Mouse (Mus musculus) forebrain, embryonic 11.5 days (tissue): Measurements from ENCODE around the gene Alk. TPM values are rescaled to one million over a fixed set of nuclear protein-coding genes. Genes with fewer than 3 reads are reported as not detected.

Source experiments
- ATAC-seq: fragments of 200-750 bp; cut with Nextera tagmentation; replicated peaks from 2 replicates; pipeline ENCODE4 v1.8.0; 2017; ENCODE audit warnings: moderate TSS enrichment; ENCODE audit not compliant: low FRiP score
- DNase-seq: peaks from one replicate; pipeline ENCODE4 v3.0.0-alpha.2; 2017; ENCODE audit warnings: low spot score
- H3K27ac ChIP-seq: fragments of 300-500 bp; sonication (generic); 2 replicates; pipeline ENCODE4 v1.5.1; 2014; ENCODE audit warnings: low read depth, low read length
- H3K27me3 ChIP-seq: fragments of 300-500 bp; sonication (generic); 2 replicates; pipeline ENCODE4 v1.6.1; 2014; ENCODE audit warnings: mild to moderate bottlenecking, low read length, mixed read lengths; ENCODE audit not compliant: control insufficient read depth, insufficient read depth
- H3K36me3 ChIP-seq: fragments of 300-500 bp; sonication (generic); 2 replicates; pipeline ENCODE4 v1.6.1; 2014; ENCODE audit warnings: mild to moderate bottlenecking, low read length, moderate library complexity, mixed read lengths; ENCODE audit not compliant: control insufficient read depth, insufficient read depth
- H3K4me1 ChIP-seq: fragments of 300-500 bp; sonication (generic); replicated peaks from 2 replicates; pipeline ENCODE4 v1.6.1; 2014; ENCODE audit warnings: low read length, mixed read lengths; ENCODE audit not compliant: control insufficient read depth, insufficient read depth
- H3K4me2 ChIP-seq: fragments of 300-500 bp; sonication (generic); 2 replicates; pipeline ENCODE4 v1.6.1; 2014; ENCODE audit warnings: low read depth, mild to moderate bottlenecking, low read length, moderate library complexity, mixed read lengths; ENCODE audit not compliant: severe bottlenecking
- H3K4me3 ChIP-seq: fragments of 300-500 bp; sonication (generic); 2 replicates; pipeline ENCODE4 v1.5.1; 2014; ENCODE audit warnings: low read depth, low read length
- H3K9ac ChIP-seq: fragments of 300-500 bp; sonication (generic); 2 replicates; pipeline ENCODE4 v1.6.1; 2014; ENCODE audit warnings: low read length
- H3K9me3 ChIP-seq: fragments of 300-500 bp; sonication (generic); 2 replicates; pipeline ENCODE4 v1.6.1; 2016; ENCODE audit warnings: low read length, mixed read lengths; ENCODE audit not compliant: control insufficient read depth
- WGBS: fragments of 180-500 bp; shearing (Covaris S2); extraction: QIAGEN DNeasy Blood & Tissue Kit; methylation state at CpG from one replicate; pipeline ENCODE4 v1.1.7; 2014; 5-methylcytosine and 5-hydroxymethylcytosine counted together
- polyA plus RNA-seq: library from polyadenylated mRNA; unstranded; fragments of >200 nt; fragmentation: Nextera tagmentation; extraction: Ambion mirVana; gene quantifications from 2 replicates; pipeline ENCODE4 v1.2.1, GENCODE M21; 2014

Alk gene
- polyA plus RNA-seq, 1 experiment from 2014 or later = 0.15 TPM

DNA sequence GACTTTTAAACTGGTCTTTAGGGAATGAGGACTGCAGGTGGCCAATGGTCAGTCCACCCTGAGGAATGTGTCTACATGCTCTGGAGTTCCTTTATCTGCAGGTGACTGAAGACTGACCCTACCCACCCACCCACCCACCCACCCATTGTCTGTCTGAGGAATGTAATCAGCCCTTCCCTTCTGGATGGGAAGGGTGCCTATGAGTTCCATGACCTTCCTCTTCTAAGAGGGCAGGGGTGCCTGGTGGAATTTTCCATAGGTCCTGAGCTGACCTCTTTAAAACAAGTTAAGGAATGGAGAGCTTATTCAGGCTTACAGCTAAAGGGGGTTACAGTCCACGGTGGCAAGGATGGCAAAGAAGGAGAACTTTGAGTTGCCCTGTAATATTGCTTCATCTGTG is 43.7 kb downstream of the Alk start:
- no peak for DNase-seq

GRCm38 (mm10) chr17:72557029-72557735 is 47.2 kb downstream of the Alk start:
- ATAC-seq = 0 out of 2 replicates have a peak, but pooled peaks have one; percentile 15
- no peak overlapping the region for H3K9ac ChIP-seq
- DNase-seq = no peak
- 0 out of 2 replicates have a peak, but pooled peaks cover 3% of the 10 kb centered on the region for H3K4me1 ChIP-seq
- H3K9me3 ChIP-seq = no peaks in the 10 kb centered on the region
- WGBS = 46% methylated on average over 6 of the region's 6 CpGs
- no peaks in the 10 kb centered on the region for H3K36me3 ChIP-seq
- H3K27me3 ChIP-seq = no peaks in the 10 kb centered on the region
- H3K27ac ChIP-seq = no peak overlapping the region
- no peak overlapping the region for H3K4me2 ChIP-seq
- H3K4me3 ChIP-seq = no peak overlapping the region

More for the DNA sequence above, 43.7 kb downstream of the Alk start:
- Histone ChIP-seq H3K4me1 (0 out of 2 replicates have a peak, but pooled peaks cover 3% of the 10 kb centered on the region), H3K27ac (no peak overlapping the region), H3K36me3 (no peaks in the 10 kb centered on the region), H3K9ac (no peak overlapping the region), H3K9me3 (no peaks in the 10 kb centered on the region), H3K4me2 (no peak overlapping the region), H3K4me3 (no peak overlapping the region), H3K27me3 (no peaks in the 10 kb centered on the region)
- WGBS = 74% methylated on average over 1 of the region's 1 CpGs
- no peak for ATAC-seq

DNA sequence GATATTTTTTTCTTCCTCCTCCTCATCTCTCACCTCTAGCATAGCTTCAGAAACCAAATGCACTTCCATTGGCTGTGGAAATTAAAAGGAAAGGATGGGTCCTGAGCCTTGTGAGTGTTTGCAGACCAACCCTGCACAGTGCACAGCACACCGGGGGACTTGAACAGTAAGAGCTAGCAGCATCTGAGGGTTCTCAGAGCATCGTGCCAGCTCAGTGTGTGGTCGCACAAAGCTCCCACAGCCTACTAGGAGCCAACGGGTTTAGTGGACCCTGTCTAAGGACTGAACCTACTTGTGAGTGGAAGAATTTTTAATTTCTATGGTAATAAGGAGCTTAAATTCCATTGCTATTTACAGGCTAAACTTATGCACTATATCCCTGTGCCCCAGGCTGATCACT is 58.2 kb downstream of the Alk start:
- Histone ChIP-seq H3K36me3 (no peaks in the 10 kb centered on the region), H3K4me2 (no peak overlapping the region), H3K9me3 (no peaks in the 10 kb centered on the region), H3K4me1 (no peaks in the 10 kb centered on the region), H3K27me3 (no peaks in the 10 kb centered on the region), H3K4me3 (no peak overlapping the region), H3K9ac (no peak overlapping the region), H3K27ac (no peak overlapping the region)
- WGBS = 80% methylated on average over 4 of the region's 4 CpGs
- ATAC-seq = no peak
- DNase-seq = no peak

- WGBS = 85% methylated on average over 6 of the region's 6 CpGs
- no peaks in the 10 kb centered on the region for H3K4me1 ChIP-seq
- no peak overlapping the region for H3K9ac ChIP-seq
- H3K9me3 ChIP-seq = peaks cover 3% of the 10 kb centered on the region; the same call in 1 of the 2 replicates
- DNase-seq (no peak), ATAC-seq (no peak)
- H3K4me2 ChIP-seq = no peak overlapping the region
- H3K27ac ChIP-seq = no peak overlapping the region
- H3K4me3 ChIP-seq = no peak overlapping the region
- no peaks in the 10 kb centered on the region for H3K27me3 ChIP-seq
- no peaks in the 10 kb centered on the region for H3K36me3 ChIP-seq
Observed at GRCm38 (mm10) chr17:72535304-72535703, 69.1 kb downstream of the Alk start.

DNA sequence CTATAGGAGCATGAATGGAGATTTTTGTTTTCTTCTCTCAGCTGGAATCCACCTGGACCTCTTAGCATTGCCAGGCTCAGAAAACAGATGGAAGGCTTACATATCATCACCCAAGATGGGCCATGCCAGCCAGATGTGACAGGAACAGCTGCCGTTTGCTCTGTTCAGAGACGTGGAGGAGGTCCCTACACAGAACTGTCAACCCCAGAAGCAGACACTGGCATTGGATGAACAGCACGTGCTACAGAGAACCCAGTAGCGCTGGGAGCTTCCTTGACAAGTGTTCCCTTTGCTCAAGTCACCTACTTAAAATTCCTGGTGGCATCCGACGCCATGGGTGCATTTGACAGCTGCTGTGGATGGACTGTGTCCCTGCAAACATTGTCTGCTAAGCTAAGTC is 72.2 kb downstream of the Alk start:
- WGBS = 75% methylated on average over 6 of the region's 6 CpGs
- no peak overlapping the region for H3K4me3 ChIP-seq

DNA sequence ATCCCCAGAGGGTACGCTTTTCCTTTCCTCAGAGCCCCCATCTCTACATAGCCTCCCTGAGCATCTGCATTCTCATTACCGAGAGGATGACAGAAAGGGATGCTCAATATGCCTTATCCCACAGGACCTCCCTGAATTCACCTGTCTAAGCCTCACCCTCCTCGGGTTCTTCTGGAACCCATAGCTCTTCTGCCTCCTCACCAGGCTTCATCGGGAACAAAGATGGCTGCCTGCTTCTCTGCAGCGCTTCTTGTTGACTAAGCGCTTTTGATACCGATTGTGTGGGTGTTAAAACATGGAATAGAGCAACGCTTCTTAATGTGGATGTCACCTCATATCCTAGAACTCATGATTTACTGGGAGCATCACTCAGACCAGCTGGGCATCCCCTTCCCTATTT is 75.9 kb downstream of the Alk start:
- no peak overlapping the region for H3K27ac ChIP-seq
- H3K27me3 ChIP-seq = no peaks in the 10 kb centered on the region
- DNase-seq (no peak), ATAC-seq (no peak)
- 93% methylated on average over 8 of the region's 8 CpGs for WGBS
- no peak overlapping the region for H3K4me3 ChIP-seq
- H3K4me2 ChIP-seq = no peak overlapping the region
- no peaks in the 10 kb centered on the region for H3K36me3 ChIP-seq
- H3K9ac ChIP-seq = no peak overlapping the region
- H3K4me1 ChIP-seq = no peaks in the 10 kb centered on the region
- no peaks in the 10 kb centered on the region for H3K9me3 ChIP-seq

More for the DNA sequence above, 72.2 kb downstream of the Alk start:
- H3K9me3 ChIP-seq = peaks cover under 1% of the 10 kb centered on the region; the same call in 1 of the 2 replicates
- no peak overlapping the region for H3K4me2 ChIP-seq
- H3K27ac ChIP-seq = no peak overlapping the region
- ATAC-seq (no peak), DNase-seq (no peak)
- no peak overlapping the region for H3K9ac ChIP-seq
- H3K27me3 ChIP-seq = no peaks in the 10 kb centered on the region
- H3K4me1 ChIP-seq = no peaks in the 10 kb centered on the region
- no peaks in the 10 kb centered on the region for H3K36me3 ChIP-seq

GRCm38 (mm10) chr17:72527481-72527880 is 76.9 kb downstream of the Alk start:
- no peaks in the 10 kb centered on the region for H3K4me1 ChIP-seq
- H3K4me2 ChIP-seq = no peak overlapping the region
- 87% methylated on average over 5 of the region's 5 CpGs for WGBS
- no peak for ATAC-seq
- no peak overlapping the region for H3K9ac ChIP-seq
- no peak overlapping the region for H3K4me3 ChIP-seq
- no peaks in the 10 kb centered on the region for H3K36me3 ChIP-seq
- H3K9me3 ChIP-seq = no peaks in the 10 kb centered on the region
- H3K27ac ChIP-seq = no peak overlapping the region
- no peak for DNase-seq
- no peaks in the 10 kb centered on the region for H3K27me3 ChIP-seq

DNA sequence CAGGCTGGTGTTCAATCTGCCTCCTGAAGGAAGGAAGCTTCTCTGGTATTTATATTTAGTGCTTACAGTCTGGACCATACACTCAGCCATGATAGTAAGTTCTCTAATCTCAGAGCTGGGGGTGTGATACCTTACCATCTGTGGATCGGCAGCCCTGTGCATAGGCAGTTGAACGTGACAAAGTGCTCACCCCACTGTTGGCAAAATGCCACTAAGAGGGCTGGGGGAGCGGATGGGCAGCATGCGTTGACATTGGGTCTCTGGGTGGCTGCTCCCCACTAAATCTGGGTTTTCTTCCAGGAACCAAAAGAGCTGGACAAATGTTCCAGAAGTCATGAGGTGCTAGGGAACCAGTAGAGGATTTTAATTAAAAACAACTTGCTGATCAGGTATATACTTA is 78.1 kb downstream of the Alk start:
- ATAC-seq = no peak
- DNase-seq = no peak
- WGBS = 88% methylated on average over 4 of the region's 4 CpGs

GRCm38 (mm10) chr17:72524839-72525238 is 79.6 kb downstream of the Alk start:
- ATAC-seq (no peak), DNase-seq (no peak)
- H3K27ac ChIP-seq = no peak overlapping the region
- no peak overlapping the region for H3K4me3 ChIP-seq
- WGBS = 96% methylated on average over 3 of the region's 3 CpGs
- no peaks in the 10 kb centered on the region for H3K36me3 ChIP-seq
- H3K27me3 ChIP-seq = no peaks in the 10 kb centered on the region
- no peaks in the 10 kb centered on the region for H3K4me1 ChIP-seq
- no peak overlapping the region for H3K9ac ChIP-seq
- no peak overlapping the region for H3K4me2 ChIP-seq
- no peaks in the 10 kb centered on the region for H3K9me3 ChIP-seq

More for the DNA sequence above, 78.1 kb downstream of the Alk start:
- H3K9ac ChIP-seq = no peak overlapping the region
- H3K4me2 ChIP-seq = no peak overlapping the region
- no peaks in the 10 kb centered on the region for H3K27me3 ChIP-seq
- H3K9me3 ChIP-seq = no peaks in the 10 kb centered on the region
- H3K4me3 ChIP-seq = no peak overlapping the region
- H3K27ac ChIP-seq = no peak overlapping the region
- H3K4me1 ChIP-seq = no peaks in the 10 kb centered on the region
- no peaks in the 10 kb centered on the region for H3K36me3 ChIP-seq
